Mouse (Mus musculus): ENCODE results near the gene Ddx43.
"Not testable (repeated sequence)": the region's sequence is repeated elsewhere in the genome, so short reads cannot be mapped to it uniquely, and the experiment has no call there.

Ddx43 gene

DNA sequence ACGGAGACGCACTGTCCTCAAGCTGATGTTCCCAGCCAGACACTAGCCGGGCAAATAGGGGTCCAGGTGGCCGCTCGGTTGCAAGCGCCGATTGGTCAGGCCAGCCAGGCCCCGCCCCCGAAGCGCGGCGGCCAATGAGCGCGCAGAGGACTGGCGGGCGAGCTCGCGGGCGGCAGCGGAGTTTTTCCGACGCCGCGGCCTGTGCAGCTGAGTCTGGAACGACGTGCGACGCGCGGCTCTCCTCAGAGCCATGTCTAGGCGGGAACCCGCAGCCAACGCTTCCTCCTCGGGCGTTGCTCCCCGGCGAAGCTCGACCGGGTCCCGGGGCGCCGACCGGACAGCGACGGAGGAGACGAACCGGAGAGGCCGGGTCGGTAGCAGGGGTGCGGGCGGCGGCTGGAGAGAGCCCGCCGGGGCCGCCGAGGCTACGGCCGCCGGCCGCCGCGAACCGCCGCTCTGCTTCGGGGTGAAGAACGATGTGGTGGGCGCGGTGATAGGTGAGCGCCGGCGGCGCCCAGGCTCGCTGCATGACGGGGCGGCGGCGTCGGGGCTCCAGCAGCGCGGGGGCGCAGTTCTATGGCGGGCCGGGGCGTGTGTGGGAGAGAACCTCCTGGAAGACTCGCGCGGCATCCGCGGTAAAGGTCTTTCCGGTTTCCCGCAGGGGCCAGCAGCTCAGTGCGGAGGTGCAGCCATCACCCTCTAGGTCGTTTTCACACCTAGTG lies at the start of gene Ddx43:
Ddx43 (plus strand) TSS at position 148 of the 722 bp plus-strand sequence.
- no peak for DNase-seq (ENCODE audit: low read depth, low spot score)

DNA sequence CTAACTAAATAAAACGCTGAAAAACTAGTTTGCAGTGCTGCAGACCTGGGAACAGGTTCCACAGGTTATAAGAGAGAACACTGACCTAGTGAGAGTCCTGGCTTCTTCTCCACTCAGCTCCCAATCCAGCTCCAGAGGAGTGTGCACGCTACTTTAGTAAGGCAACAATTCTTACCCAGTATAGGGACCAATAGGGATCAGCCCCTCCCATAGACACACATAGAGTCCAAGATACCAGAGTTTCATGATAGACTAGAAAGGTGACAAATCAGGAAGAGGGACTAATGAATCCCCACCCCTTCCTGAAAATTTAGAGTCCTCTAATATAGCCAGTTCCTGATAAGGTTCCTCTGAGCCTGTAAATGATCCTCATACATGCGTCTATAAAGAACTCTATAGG lies 48.6 kb upstream of the Ddx43 start:
- DNase-seq (ENCODE audit: low read depth, low spot score), result no peak

DNA sequence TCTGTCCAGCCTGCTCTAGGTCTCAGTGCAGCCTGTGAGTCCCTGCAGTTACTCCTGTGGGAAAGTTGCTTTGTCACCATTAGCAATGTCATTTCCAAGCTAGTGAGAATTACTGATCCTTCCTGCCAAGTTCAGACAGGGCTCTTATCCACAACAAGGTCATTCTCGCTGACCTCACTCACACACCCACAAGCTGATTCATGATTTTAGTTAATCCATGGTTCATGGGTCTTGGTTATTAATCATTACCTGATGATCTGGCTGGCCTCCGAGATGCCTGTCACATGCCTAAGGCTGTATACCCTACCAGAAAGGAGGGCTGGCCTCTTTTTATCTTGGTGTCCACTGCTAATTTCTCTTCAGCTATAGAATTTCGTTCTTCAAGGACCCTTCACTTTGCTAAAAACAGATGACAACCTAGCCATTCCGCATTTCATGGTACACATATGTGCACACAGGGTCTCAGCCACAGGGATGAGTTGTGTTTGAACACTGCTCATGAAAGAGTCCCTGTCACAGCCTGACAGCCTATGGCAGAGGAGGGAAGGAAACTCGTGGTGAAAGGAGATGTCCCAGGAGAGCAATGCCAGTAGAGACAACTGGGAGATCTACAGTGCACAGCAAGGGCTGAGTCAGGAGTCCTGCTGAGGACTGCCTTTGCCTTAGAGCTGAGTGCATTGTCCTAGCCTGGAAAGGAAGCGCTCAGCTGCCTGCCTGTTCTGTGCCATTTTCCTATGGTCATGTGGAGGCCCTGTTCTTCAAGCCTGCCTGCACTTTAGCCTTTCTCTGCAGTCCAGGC lies 47.2 kb upstream of the Ddx43 start:
- DNase-seq (ENCODE audit: low read depth, low spot score), result not testable (repeated sequence)

DNA sequence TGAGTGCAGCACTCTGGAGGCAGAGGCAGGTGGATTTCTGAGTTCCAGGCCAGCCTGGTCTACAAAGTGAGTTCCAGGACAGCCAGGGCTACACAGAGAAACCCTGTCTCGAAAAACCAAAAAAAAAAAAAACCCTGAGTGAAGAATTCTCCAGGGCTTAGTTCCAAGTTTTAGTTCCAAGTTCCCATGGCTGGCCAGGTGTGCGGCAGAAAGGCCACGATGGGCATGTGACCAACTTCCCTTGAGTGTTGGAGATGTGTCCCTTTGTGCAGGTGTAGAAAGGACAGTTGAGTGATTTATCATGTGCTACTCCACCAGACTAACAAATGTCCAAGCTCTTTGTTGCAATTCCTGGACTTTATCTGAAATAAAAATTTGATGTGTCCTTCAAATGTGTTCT lies 46.4 kb upstream of the Ddx43 start:
- not testable (repeated sequence) for DNase-seq (ENCODE audit: low read depth, low spot score)

DNA sequence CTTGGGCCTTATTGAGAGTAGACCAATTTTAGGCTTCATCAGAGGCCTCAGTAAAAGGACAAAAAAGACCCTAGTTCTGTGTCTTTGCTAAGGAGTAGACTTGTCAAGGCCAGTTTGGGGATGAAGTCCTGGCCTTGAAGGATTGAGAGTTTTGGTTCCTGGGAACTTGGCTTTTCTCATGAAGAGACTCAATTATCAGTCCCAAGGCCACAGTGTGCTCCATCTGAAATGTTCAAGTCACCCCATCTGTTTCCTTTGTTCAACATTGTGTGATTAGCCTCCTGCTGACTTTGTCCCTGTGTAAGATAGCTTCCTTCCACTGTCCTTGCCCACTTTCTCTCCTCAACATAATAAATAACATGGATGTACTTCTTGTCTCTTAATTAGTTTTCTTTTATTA lies 45.6 kb upstream of the Ddx43 start:
- not testable (repeated sequence) for DNase-seq (ENCODE audit: low read depth, low spot score)

DNA sequence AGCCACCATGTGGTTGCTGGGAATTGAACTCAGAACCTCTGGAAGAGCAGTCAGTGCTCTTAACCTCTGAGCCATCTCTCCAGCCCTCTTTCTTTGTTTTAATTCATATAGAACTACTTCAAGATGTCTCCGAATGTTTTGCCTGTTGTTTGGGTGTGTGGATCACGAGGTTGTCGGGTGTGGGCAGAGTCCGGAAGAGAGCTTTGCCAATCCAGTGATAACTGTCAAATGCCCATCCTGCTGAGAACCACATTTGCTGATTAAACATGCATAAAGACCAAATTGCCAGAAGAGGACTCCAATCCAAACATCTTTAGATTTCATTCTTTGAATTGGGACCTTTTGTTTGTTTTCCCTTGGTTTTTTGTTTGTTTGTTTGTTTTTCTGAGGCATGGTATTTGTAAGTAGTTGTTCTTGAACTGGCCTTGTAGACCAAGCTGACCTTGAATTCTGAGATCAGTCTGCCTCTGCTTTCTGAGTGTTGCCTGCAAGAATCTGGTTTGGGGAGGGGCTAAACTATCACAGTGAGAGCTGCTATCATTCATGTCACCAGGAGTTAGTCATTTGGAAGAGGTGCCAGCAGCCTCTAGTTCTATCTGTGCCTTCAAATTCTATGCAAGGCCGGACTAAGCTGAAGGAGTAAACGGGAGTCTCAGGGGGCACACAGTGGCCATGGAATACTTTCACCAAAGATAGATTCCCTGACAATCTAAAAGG lies 43.9 kb upstream of the Ddx43 start:
- no peak for DNase-seq (ENCODE audit: low read depth, low spot score)

DNA sequence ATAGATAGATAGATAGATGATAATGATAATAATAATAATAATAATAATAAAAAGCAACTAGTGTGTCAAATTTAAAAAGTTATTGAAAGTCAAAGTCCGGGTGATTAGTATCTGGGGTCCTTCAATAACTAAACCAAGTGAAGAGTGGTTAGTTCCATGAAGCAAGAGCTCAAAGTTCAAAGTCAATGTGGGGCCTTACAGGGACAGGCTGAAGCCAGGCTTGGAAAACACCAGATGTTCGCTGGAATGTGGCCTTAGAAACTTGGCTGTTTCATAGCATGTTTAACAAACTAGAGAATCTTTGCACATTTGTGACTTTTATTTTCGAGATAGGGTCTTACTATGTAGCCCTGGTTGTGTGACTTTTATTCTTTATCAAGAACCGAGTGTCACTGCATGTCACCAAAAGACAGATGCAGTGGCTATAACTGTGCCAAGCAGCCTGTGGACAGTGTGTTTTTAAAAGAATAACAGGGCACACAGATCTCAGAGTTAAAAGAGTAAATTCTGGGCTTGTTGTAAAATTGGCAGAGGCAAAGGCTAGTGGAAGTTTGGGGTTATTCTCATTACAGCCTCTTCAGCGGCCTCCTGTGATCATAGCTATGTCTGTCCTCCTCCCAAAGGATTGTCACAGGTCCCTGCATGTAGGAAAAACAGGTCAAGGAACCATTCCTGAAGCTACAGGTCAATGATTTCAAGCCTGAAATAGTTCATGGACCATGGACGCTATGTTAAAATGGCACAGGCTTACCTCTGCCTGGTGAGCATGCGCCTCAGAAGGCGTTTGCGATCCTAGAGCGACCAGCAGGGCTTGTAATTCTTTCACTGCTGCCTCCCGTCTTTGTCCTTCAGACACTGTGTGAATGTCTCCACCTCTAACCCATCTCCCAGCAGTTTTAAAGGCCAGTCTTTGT lies 40.7 kb upstream of the Ddx43 start:
- no peak for DNase-seq (ENCODE audit: low read depth, low spot score)

DNA sequence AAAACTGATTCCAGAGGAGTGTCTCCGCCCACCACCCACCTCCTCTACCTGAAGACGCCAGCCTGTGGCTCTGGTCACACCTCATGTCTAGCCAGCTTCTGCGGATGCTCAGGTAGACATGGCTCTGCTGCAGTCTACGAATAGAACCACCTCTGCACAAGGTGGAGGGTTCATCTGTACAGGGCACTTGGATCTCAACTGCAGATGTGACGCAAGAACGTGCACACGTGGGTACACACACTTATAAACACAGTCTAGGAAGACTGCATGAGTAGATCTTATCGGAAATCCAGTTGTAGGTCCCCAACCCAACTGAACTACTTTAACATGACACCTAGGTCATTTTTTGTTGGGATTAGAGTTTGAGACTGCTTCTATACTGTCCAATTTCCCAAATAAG lies 40.0 kb upstream of the Ddx43 start, which contains the start of gene Gsta2:
Gsta2 (minus strand) TSS at position 178 of the 400 bp plus-strand sequence.
- no peak for DNase-seq (ENCODE audit: low read depth, low spot score)

DNA sequence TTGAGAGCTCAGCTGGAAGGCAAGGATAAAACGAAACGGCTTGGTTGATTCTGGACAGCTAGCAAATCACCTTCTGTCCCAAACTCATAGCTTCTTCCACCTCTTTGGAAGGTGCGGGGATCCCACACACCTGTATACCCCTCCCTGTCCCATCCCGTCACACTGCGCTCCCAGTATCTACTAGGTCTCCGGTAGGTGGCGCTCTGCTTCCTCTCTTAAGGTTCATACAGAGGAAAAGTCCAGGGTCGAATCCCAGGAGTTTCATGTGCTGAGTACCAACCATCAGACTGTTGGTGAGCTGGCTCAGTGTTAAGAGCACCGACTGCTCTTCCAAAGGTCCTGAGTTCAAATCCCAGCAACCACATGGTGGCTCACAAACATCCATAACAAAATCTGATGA lies 37.5 kb upstream of the Ddx43 start:
- DNase-seq (ENCODE audit: low read depth, low spot score), result no peak

DNA sequence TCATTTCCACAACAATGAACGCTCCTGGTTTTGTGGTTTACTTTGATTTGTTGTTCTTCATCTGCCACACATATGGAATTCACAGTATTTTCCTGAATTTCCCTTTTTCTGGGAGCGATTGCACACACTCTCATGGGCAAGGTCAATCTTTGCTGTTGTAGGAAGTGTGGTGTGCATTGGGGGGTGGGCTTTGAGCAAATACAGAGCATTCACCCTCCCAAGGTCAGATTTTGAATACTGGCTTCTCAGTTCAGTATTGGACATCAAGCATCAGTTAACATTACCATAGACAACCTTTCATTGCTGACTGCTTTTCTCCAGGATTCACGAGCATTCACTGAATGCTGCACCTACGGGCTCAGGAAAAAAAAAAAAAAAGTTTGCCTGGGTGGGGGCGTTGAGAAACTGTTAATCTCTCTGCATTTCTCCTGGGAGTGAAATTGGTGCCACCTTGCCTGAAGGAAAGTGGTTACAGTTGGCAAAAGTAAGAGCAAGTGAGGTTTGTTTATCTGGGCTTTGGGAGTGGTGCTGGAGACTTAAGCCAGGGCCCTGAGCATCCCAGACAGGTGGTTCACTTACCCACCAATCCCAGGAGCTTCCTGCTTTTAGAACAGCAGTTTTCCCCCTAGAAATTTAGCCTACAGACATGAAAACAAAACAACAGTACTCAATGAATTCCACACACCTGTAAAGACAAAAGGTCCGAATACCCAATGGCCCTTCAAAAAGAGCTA lies 35.7 kb upstream of the Ddx43 start:
- no peak for DNase-seq (ENCODE audit: low read depth, low spot score)

DNA sequence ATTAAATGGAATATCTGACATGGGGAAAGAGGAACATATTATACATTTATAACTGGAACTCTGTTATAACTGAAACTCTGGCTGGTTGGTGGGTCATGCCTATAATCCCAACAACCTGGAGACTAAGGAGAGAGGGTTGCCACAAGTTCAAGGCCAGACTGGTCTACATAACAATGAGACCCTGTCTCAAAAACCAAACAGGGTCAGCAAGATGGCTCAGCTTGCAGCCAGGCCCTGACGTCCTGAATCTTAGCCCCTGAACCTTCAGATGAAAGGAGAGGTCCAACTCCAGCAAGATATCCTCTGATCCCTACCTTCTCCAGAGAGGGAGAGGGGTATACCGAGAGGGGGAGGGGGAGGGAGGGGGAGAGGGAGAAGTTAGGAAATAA lies 35.1 kb upstream of the Ddx43 start:
- DNase-seq (ENCODE audit: low read depth, low spot score), result no peak

DNA sequence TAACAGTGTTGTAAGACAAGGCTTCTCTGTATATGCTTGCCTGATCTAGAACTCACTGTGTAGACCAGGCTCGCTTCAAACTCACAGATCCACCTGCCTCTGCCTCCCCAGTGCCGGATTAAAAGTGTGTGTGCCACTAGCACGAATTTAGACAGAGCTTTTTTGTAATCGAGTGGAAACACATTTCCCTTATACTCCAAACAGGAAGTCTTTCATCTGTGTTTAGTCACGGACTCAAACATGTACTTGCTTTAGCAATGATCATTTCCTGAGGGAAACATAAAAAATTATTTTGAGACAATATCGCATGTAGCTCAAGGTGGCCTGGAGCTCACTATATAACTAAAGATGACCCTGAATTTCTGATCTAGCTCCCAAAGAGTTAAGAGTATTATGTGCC lies 32.2 kb upstream of the Ddx43 start:
- no peak for DNase-seq (ENCODE audit: low read depth, low spot score)

DNA sequence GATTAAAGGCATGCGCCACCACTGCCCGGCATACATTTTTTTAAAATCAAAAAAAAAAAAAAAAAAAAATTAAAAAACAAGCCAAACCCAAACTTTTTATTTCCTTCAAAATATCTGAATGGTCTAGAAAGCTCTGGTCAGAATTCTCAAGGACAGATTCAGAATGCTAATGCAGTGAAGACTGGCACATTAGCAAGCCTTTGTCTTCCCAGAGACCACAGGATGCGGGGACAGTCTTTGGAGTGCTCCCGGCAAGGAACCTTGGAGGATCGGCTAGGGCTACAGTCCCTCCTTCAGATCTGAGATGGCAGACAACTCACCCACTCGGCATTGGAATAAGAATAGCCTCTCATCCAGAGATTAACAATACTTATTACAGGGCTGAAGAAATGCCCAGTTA lies 30.9 kb upstream of the Ddx43 start:
- DNase-seq (ENCODE audit: low read depth, low spot score), result no peak

DNA sequence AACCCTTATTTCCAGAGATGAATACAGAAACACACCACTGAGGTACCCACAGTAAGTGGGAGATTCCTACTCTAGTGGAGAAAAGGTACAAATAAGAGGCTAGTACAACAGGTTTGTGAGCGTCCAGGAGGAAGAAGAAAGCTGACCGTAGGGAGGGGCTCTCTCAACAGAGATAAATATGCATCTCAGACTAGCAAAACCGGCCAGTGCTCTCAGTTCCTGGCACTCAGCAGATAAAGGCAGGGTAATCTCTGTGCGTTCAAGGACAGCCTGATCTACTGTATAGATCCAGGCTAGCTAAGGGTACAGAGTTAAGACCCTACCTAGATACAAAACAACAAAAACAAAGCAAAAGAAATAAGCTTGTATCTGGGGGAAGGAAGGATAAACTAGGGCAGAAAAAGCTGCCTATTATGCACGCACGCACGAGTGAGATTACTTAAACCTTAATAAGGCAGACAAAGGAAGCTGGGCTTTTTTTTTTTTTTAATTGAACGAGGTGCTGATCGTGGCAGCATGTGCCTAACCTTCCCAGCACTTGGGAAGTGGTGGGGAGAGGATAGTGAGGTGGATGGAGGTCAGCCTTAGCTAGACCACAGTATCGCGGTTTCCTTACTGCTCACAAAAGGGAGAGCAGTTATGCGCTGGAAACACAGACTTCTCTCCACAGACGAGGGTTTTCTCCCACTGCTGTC lies 29.6 kb upstream of the Ddx43 start:
- DNase-seq (ENCODE audit: low read depth, low spot score), result no peak

DNA sequence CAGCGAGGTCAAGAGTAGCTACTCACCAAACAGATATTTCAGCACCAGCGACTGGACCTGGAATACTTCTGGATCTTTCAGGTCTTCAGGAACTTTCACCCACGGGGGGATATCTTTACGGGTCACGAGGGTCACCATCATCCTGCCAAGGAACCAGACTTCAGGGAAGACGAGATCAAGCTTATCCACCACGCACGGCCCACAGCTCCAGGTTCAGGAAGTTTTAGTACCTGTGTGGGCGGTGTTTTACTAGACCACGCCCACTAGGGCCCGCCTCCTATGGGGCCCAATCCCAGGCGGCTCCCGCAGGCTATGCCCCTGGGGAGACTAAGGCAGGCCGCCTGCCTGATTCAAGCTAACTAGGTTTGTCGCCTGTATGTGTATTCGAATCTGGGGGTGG lies 27.6 kb upstream of the Ddx43 start, which contains the start of gene Dppa5a:
Dppa5a (minus strand) TSS at position 219 of the 400 bp plus-strand sequence.
- DNase-seq (ENCODE audit: low read depth, low spot score), result not testable (repeated sequence)

DNA sequence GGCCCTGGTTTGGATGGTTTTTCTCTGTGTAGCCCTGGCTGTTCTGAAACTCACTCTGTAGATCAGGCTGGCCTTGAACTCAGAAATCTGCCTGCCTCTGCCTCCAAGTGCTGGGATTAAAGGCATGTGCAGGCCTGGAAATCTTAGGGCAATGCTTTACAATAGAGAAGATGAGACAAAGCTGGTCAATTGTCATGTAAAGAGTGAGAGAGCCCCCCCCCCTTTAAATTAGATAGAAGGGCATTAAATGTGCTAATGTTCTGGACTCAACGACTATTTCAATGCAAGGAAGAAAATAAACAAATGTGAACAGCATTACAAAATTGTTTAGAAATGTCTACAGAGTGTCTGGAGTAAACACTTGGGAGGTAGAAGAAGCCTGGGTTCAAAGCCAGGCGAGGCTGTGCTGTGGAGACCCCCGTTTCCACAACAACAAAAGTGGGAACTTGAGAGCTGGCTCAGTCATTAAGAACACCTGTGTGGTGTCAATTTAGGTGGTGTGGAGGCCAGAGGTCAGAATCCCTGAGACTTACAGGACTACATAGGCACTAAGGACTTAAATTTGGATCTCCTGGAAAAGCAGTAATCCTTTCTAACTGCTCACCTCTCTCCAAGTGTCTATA lies 26.8 kb upstream of the Ddx43 start:
- no peak for DNase-seq (ENCODE audit: low read depth, low spot score)

DNA sequence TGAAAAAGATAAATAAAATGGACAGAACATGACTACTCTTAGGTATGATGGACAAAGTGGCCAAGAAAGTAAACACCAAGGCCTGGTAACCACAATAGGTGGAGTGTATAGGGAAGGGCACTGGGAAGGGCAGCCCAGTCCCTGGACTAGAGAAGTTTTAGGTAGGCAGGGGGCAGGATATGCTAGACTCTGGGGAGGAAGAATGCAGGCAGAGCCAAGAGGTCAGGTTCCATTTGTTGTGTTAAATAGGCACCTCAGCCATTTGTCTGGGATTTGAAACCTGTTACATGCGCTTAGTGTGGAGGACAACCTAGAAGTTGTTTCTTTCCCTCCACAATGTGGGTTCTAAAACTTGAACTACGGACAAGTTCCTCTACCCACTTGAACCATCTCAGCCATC lies 26.2 kb upstream of the Ddx43 start:
- no peak for DNase-seq (ENCODE audit: low read depth, low spot score)

DNA sequence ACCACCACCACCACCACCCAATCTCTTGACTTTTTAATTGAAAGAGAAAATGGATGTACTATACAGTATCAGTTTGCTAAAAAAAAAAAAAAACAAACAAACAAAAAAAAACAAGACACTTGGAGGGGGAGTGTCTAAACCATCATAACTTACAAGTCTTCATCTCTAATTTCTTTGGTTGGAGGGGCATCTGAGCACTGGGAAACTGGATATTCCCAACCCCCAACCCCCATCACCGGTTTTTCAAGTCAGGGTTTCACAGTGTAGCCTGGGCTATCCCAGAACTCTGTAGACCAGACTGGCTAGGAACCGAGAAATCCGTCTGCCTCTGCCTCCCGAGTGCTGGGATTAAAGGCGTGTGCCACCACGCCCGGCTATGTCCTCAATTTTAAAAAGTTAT lies 25.8 kb upstream of the Ddx43 start:
- no peak for DNase-seq (ENCODE audit: low read depth, low spot score)

DNA sequence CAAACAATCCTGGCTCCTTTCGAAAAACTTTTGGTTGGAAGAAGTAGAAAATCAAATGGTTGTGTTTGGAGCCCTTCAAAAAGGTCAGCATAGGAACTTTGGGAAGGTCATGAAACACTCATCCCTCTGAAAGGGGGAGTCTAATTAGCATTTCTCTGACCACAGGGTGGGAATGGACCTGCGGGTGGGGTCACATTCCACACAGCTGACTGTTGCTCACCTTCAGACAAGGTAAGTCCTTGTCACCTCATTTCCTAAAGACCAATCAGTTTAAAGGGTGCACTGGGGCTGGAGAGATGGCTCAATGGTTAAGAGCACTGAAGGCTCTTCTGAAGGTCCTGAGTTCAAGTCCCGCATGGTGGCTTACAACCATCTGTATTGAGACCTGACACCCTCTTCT lies 24.1 kb upstream of the Ddx43 start:
- no peak for DNase-seq (ENCODE audit: low read depth, low spot score)

Data from brain, embryonic 18.5 days (tissue).